Mouse (Mus musculus): ENCODE results near the gene Strn3.
"Not testable (repeated sequence)": the region's sequence is repeated elsewhere in the genome, so short reads cannot be mapped to it uniquely, and the experiment has no call there.

Gene Strn3

GRCm38 (mm10) chr12:51692870-51693269 lies 1.2 kb upstream of the Strn3 start:
- not testable (repeated sequence) for DNase-seq

DNA sequence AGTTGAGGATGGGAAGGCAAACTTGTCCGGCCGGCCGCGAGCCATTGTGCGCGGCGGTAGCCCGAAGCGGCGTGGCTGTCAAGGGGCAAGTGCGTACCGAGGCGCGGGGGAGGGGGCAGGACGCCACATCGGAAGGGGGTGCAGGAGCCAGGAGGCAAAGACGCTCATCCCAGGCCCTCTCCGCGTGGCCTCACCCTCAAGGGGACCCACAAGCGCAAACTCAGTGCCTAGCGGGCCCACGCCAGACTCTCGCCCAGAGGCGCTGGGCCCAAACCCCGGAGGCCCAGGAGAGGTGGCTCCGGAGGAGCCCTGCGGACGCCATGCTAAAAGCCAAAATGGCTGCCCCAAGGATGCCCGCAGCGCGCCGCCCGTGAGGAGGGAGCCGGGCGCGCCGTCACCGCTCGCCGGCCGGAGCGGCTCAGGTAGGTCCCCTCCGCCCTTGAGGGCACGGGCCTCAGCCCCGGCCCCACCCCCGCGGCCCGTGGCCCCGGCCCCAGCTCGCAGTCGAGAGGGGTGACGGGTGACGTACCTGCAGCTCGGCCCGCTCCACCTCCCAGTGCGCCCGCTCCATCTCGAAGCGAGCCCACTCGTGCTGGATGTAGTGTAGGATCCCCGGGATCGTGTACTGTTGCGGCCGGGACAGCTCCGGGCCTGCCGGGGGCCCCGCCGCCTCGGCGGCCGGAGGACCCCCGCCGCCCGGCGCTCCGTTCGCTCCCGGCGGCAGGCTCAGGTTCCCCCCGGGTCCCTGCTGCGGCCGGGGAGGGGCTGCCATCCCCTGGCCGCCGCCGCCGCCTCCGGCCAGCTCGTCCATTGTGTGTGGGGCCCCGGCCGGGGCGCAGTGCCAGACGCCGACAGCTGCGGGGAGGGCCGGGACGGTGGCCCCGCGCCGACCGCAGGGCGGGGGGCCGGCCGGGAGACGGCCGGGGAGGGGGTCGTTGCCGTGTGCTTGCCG lies 528 bp downstream of the Strn3 start, which contains the start of gene Ap4s1:
Ap4s1 (plus strand) TSS at position 141 of the 952 bp plus-strand sequence.
- peak; percentile 72 for DNase-seq

DNA sequence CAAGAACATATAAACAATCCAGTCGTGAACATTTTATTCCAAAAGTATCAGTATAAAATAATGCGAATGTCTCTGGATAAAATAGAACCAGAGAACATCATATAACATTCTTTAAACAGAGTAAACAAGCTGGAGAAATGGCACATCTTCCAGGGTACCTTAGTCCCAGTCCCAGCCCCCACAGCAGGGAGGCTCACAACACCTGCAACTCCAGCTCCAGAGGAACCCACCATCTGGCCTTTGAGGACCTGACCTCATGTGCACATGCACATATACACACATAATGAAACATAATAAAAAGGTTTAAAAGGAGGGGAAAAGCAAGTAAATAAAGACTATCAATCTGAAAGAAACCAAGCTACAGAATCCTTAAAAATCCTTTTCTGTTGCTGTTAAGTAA lies 3.2 kb downstream of the Strn3 start:
- no peak for DNase-seq

DNA sequence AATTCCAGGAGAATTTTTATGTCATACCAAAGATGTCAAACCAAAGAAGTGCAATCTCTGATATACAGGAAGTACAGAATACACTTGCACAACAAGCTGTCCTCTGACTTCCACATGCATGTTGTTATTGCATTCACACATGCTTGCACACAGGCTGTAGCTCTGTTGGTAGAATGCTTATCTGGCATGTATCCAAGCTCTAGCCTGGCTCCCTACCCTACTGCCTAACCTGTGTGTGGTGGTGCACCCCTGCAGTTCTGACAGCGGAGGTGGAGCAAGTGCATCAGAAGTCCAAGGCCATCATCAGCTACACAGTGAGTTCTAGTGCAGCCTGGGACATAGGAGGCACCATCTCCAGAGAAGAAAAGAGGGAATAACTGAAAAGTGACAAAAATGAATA lies 12.9 kb downstream of the Strn3 start:
- DNase-seq = no peak

DNA sequence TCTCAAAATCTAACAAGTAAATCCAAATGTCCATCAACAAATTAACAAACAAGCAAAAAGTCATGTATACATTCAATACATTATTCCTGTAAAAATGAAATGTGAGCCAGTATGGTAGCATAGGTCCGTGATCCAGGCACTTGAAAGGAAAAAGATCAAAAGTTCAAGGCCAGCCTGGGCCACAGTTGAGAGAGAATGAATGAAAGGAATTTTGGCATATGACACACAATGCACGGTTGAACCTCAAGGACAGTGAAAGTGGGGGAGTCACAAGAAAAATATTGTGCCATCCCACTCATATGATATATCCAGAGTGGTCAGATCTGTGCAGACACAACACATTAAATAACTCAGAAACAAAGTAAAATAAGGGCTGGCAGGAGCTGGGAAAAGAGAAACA lies 15.3 kb downstream of the Strn3 start:
- no peak for DNase-seq

- no peak for DNase-seq
Measured at GRCm38 (mm10) chr12:51673270-51673669, 18.4 kb downstream of the Strn3 start.

DNA sequence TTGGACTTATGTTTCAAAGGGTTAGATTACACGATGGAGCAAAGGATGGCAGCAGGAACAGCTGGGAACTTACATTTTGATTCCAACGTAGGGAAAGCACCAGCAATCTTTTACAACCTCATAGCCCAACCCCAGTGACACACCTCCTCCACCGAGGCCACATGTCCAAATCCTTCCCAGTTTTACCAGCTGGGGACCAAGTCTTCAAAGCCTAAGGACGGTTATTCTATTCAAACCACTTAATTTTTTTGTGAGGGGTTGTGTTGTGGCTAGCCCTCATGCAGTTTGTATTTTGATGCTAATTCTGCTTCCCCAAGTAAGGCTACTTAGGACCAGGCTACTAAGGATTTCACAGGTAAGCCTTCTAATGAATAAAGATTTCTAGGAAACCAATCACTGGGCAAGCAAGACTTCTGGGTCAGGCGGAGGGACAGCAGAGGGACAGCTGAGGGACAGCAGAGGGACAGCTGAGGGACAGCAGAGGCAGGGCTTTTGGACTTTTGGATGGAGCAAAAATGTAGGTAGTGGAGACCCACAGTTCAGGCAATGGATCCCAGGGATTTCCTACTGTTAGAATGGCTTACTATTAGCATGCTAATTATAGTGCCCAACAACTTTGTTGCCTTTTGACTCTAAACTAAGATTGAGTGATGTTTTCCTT lies 20.3 kb downstream of the Strn3 start:
- no peak for DNase-seq

GRCm38 (mm10) chr12:51666708-51667430 lies 24.8 kb downstream of the Strn3 start:
- no peak for DNase-seq

GRCm38 (mm10) chr12:51663908-51664307 lies 27.8 kb downstream of the Strn3 start:
- no peak for DNase-seq

DNA sequence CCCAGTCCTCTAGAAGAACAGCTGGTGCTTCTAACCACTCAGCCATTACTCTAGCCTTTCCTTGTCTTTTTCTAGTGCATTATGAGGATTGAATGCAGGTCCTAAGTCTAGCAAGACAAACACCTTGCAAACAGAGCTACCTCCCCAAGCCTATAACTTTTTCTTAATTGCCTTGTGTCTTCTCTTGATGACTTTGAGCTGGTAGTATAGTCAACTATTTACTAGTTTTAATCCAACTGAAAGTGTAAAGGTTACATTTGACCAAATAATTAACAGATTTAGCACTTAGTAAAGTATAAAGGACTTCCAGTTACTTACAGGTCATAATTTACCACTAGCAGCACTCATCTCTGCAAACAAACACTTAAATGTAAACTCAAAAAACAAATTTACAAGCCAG lies 28.7 kb downstream of the Strn3 start:
- no peak for DNase-seq

DNA sequence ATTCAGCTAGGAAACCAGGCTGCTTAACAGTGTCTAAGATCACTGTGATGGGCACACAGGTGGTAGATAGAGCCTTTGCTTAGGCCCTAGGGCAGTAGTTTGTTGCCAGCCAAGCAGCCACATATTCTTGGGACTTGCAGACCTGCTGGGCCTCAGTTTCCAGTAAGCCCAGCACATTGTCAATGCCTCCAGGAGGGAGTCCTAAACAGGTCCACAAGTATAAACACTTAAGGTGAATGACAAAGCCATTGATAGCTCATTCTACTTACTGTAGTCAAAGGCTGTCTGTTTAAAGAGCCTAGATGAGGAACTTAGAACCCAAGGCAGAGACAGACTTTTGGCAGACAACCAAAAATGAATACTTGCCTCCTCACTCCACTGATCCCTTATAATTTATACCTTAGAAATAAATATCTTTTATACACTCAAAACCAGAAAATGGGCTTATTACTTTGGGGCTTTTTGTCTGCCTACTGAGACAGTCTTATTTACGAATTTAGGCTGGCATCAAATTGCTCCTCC lies 35.7 kb downstream of the Strn3 start:
- no peak for DNase-seq

DNA sequence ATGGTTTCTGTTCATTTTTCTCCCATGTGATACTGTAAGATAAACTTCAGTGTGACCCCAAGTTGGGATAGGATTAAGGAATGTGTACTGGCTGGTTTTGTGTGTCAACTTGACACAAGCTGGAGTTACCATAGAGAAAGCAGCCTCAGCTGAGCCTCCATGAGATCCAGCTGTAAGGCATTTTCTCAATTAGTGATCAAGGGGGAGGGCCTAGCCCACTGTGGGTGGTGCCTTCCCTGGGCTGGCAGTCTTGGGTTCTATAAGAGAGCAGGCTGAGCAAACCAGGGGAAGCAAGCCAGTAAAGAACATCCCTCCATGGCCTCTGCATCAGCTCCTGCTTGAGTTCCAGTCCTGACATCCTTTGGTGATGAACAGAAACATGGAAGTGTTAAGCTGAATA lies 42.3 kb downstream of the Strn3 start:
- not testable (repeated sequence) for DNase-seq

- DNase-seq = no peak
Measured at GRCm38 (mm10) chr12:51641871-51642270, 49.8 kb downstream of the Strn3 start.

DNA sequence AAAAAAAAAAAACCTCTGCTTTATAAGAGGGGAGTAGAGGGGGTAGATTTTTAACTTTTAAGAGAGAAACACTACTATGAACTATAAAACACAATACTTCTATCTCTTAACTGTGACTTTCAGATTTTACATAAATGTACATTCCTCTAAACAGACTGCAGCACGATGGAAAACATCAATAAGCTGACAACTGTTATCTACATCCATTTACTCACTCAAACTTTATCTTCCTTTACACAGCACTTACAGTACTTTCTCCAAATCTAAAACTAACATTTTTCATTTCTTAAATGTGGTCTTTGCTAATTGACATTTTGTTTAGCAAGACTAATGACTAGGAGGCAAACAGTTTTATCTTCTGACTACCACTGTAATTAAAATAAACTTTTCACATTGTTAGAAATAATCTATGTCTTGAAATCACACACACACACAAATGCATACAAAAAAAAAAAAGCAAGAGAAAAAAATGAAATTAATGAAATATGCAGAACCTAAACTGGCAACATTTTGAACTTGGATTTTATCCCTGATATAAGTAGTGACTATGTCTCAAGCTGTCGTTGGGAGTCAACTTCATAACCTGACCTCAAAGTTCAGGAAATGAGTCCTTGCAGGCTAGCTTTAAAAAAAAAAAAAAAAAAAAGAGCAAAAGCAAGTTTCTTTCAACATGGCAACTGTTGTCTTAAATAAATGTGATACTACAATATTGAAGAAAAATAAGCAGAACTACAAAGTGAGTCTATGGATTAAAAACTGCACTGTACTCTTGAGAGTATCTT lies 54.8 kb downstream of the Strn3 start:
- no peak for DNase-seq

- DNase-seq = no peak
Measured at GRCm38 (mm10) chr12:51636260-51636659, 55.4 kb downstream of the Strn3 start.

GRCm38 (mm10) chr12:51633481-51633880 lies 58.2 kb downstream of the Strn3 start:
- no peak for DNase-seq

- no peak for DNase-seq
Measured at GRCm38 (mm10) chr12:51623366-51623694, 68.4 kb downstream of the Strn3 start.

- DNase-seq = no peak
Measured at GRCm38 (mm10) chr12:51622670-51623365, 68.9 kb downstream of the Strn3 start.

DNA sequence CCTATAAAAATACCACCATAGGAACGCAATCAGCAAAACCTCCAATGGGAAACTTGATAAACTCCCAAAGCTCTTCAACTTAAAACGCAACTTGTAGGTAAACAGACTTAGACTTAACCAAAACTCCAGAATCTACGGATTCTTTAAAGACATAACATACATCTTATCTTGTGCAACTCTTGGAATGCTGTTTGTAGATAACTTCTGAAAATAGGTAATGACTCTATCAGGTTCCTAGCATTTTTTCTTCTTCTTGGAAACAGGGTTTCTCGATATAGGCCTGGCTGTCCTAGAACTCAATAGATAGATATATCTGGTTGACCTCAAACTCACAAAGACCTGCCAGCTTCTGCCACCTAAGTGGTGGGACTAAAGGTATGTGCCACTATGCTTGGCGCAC lies 70.5 kb downstream of the Strn3 start:
- no peak for DNase-seq

GRCm38 (mm10) chr12:51620572-51620971 lies 71.1 kb downstream of the Strn3 start:
- no peak for DNase-seq

GRCm38 (mm10) chr12:51612361-51612760 lies 79.3 kb downstream of the Strn3 start:
- no peak for DNase-seq

DNA sequence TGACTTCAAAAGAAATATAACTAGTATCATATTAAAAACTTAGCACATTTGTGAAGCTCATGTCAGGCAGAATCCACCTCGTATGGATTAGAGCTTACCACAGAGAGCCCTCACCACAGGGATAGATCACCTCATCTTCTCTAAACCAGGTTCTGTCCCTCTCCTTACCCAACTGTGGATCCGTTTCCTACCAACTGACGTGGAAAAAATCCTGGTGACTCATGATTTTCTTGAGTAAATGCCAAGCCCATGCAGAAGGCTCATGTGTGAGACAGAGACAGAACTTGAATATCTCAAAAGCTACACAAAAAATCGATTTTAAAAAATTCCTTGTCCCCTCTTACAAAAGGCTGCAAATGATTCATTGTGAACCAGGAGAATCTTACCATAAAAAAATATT lies 85.6 kb downstream of the Strn3 start:
- no peak for DNase-seq

Measured in lung, postnatal 14 days (tissue).